Mouse (Mus musculus) forebrain, embryonic 11.5 days (tissue): Measurements from ENCODE around the gene Olfr469. TPM values are rescaled to one million over a fixed set of nuclear protein-coding genes. Genes with fewer than 3 reads are reported as not detected.
"Not testable (repeated sequence)": the region's sequence is repeated elsewhere in the genome, so short reads cannot be mapped to it uniquely, and the experiment has no call there.

ENCODE experiments used
- ATAC-seq: fragments of 200-750 bp; cut with Nextera tagmentation; replicated peaks from 2 replicates; pipeline ENCODE4 v1.8.0; 2017; ENCODE audit warnings: moderate TSS enrichment; ENCODE audit not compliant: low FRiP score
- DNase-seq: peaks from one replicate; pipeline ENCODE4 v3.0.0-alpha.2; 2017; ENCODE audit warnings: low spot score
- H3K27ac ChIP-seq: fragments of 300-500 bp; sonication (generic); 2 replicates; pipeline ENCODE4 v1.5.1; 2014; ENCODE audit warnings: low read depth, low read length
- H3K27me3 ChIP-seq: fragments of 300-500 bp; sonication (generic); 2 replicates; pipeline ENCODE4 v1.6.1; 2014; ENCODE audit warnings: mild to moderate bottlenecking, low read length, mixed read lengths; ENCODE audit not compliant: control insufficient read depth, insufficient read depth
- H3K36me3 ChIP-seq: fragments of 300-500 bp; sonication (generic); 2 replicates; pipeline ENCODE4 v1.6.1; 2014; ENCODE audit warnings: mild to moderate bottlenecking, low read length, moderate library complexity, mixed read lengths; ENCODE audit not compliant: control insufficient read depth, insufficient read depth
- H3K4me1 ChIP-seq: fragments of 300-500 bp; sonication (generic); replicated peaks from 2 replicates; pipeline ENCODE4 v1.6.1; 2014; ENCODE audit warnings: low read length, mixed read lengths; ENCODE audit not compliant: control insufficient read depth, insufficient read depth
- H3K4me2 ChIP-seq: fragments of 300-500 bp; sonication (generic); 2 replicates; pipeline ENCODE4 v1.6.1; 2014; ENCODE audit warnings: low read depth, mild to moderate bottlenecking, low read length, moderate library complexity, mixed read lengths; ENCODE audit not compliant: severe bottlenecking
- H3K4me3 ChIP-seq: fragments of 300-500 bp; sonication (generic); 2 replicates; pipeline ENCODE4 v1.5.1; 2014; ENCODE audit warnings: low read depth, low read length
- H3K9ac ChIP-seq: fragments of 300-500 bp; sonication (generic); 2 replicates; pipeline ENCODE4 v1.6.1; 2014; ENCODE audit warnings: low read length
- H3K9me3 ChIP-seq: fragments of 300-500 bp; sonication (generic); 2 replicates; pipeline ENCODE4 v1.6.1; 2016; ENCODE audit warnings: low read length, mixed read lengths; ENCODE audit not compliant: control insufficient read depth
- WGBS: fragments of 180-500 bp; shearing (Covaris S2); extraction: QIAGEN DNeasy Blood & Tissue Kit; methylation state at CpG from one replicate; pipeline ENCODE4 v1.1.7; 2014; 5-methylcytosine and 5-hydroxymethylcytosine counted together
- polyA plus RNA-seq: library from polyadenylated mRNA; unstranded; fragments of >200 nt; fragmentation: Nextera tagmentation; extraction: Ambion mirVana; gene quantifications from 2 replicates; pipeline ENCODE4 v1.2.1, GENCODE M21; 2014

Gene Olfr469
- not detected in 2 replicates for polyA plus RNA-seq

DNA sequence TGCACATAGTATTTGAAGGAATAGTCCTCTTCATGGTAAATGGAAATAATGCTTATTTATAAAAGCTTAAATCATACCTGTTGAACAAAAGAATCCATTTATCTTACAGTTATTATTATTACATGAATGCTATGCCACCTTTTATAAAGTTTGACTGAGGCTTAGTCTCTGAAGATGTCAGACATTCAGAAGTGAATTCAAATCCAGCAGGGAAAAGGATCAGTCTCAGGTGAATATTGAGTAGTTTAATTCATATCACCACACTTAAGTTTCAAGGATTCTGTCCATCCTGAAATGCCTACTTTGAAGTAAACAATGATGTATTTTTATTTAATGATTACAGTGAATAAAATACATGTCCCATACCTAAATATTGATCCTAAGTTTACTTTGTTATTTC lies at the start of gene Olfr469:
Gene Olfr469, minus strand, starts transcription at position 101 of the 400 bp plus-strand sequence.
- H3K9me3 ChIP-seq, ATAC-seq, H3K36me3 ChIP-seq, H3K27me3 ChIP-seq, H3K27ac ChIP-seq, H3K9ac ChIP-seq, H3K4me2 ChIP-seq, H3K4me1 ChIP-seq, H3K4me3 ChIP-seq, DNase-seq: not testable (repeated sequence)

DNA sequence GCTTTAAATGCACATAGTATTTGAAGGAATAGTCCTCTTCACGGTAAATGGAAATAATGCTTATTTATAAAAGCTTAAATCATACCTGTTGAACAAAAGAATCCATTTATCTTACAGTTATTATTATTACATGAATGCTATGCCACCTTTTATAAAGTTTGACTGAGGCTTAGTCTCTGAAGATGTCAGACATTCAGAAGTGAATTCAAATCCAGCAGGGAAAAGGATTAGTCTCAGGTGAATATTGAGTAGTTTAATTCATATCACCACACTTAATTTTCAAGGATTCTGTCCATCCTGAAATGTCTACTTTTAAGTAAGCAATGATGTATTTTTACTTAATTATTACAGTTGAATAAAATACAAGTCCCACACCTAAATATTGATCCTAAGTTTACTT lies 22.0 kb upstream of the Olfr469 start, which contains the start of gene Olfr470:
Gene Olfr470, minus strand, starts transcription at position 101 of the 400 bp plus-strand sequence.
- H3K9me3 ChIP-seq, DNase-seq, H3K4me2 ChIP-seq, H3K27ac ChIP-seq, H3K4me1 ChIP-seq, ATAC-seq, H3K27me3 ChIP-seq, H3K4me3 ChIP-seq, H3K9ac ChIP-seq, H3K36me3 ChIP-seq: not testable (repeated sequence)
- WGBS, result 78% methylated on average over 1 of the region's 1 CpGs

DNA sequence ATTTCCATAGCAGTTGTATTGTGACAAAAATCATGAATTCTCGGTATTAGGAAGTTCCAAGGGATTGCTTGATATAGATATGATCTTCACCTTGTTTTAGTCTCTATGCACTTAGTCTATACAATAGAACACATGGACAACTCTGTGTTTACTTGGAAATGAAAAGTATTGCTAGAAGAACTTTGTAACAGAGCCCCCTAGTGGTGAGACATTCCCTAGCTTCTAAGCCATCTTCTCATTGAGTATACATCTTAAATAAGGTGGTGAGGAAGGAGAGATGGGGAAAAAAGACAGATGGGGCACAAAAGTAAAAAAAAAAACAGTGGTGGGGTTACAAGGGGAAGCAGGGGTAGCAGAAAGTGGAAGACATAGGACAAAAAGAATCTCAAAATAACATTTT lies 16.4 kb upstream of the Olfr469 start:
- Histone ChIP-seq H3K4me3 (no peak overlapping the region), H3K4me2 (no peak overlapping the region), H3K36me3 (no peaks in the 10 kb centered on the region), H3K27me3 (no peaks in the 10 kb centered on the region), H3K27ac (no peak overlapping the region), H3K4me1 (no peaks in the 10 kb centered on the region), H3K9me3 (no peaks in the 10 kb centered on the region), H3K9ac (no peak overlapping the region)
- DNase-seq, result no peak
- WGBS, result 74% methylated on average over 1 of the region's 1 CpGs
- ATAC-seq, result no peak

DNA sequence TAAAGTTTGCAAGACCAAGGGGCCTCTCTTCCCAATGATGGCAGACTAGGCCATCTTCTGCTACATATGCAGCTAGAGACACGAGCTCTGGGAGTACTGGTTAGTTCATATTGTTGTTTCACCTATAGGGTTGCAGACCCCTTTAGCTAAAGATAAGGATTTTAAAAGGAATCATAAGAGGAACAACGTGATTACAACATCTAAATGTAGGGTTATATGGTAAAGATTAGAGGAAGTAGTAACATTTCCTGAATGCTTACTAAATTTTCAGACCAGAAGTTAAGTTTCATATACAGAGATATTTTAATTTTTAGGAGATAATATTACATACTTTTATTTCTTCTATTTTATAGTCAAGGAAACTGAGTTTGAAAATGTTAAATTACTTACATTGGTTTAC lies 1.5 kb downstream of the Olfr469 start:
- not testable (repeated sequence) for ATAC-seq, H3K4me3 ChIP-seq, DNase-seq, H3K4me1 ChIP-seq, H3K27ac ChIP-seq, H3K9ac ChIP-seq, H3K4me2 ChIP-seq, H3K9me3 ChIP-seq, H3K36me3 ChIP-seq, H3K27me3 ChIP-seq
- 60% methylated on average over 2 of the region's 2 CpGs for WGBS

DNA sequence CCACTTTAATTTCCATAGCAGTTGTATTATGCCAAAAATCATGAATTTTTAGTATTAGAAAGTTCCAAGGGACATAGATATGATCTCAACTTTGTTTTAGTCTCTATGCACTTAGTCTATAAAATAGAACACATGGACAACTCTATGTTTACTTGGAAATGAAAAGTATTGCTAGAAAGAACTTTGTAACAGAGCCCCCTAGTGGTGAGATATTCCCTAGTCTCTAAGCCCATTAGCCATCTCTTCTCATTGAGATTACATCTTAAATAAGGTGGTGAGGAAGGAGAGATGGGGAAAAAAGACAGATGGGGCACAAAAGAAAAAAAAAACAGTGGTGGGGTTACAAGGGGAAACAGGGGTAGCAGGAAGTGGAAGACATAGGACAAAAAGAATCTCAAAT lies 5.9 kb downstream of the Olfr469 start:
- H3K36me3 ChIP-seq, result no peaks in the 10 kb centered on the region

DNA sequence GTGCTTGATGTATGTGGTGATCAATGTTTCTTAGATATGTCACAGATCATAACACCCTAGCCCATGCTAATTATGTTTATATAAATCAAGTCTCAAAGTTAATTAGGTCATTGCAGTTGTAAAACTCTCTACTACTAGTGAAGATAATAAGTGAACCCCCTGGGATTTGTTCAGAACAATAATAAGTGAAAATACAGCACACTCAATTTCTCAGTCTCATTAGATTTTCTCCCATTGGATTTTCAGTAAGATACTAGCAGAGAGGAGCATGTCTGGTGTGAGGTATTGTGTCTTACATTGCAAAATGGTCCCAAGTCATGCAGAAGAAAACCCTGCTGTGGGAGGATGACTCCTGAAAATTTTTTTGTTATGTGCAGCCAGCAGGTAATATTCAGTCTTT lies 13.4 kb downstream of the Olfr469 start, which contains the start of gene Olfr467:
Gene Olfr467, plus strand, starts transcription at position 301 of the 400 bp plus-strand sequence.
- H3K4me3 ChIP-seq, result no peak within 1 kb of the TSS
- H3K27ac ChIP-seq, result no peak within 1 kb of the TSS
- no peaks in the 10 kb centered on the region for H3K9me3 ChIP-seq
- DNase-seq, result no peak
- H3K4me1 ChIP-seq, result no peaks in the 10 kb centered on the region
- H3K36me3 ChIP-seq, result no peaks in the 10 kb centered on the region
- no peak within 1 kb of the TSS for H3K9ac ChIP-seq
- ATAC-seq, result no peak
- no peaks in the 10 kb centered on the region for H3K27me3 ChIP-seq
- H3K4me2 ChIP-seq, result no peak within 1 kb of the TSS

More for the DNA sequence above, 5.9 kb downstream of the Olfr469 start:
- DNase-seq (no peak), ATAC-seq (no peak)
- Histone ChIP-seq H3K4me3 (no peak overlapping the region), H3K9me3 (no peaks in the 10 kb centered on the region), H3K27me3 (no peaks in the 10 kb centered on the region), H3K9ac (no peak overlapping the region), H3K27ac (no peak overlapping the region), H3K4me2 (no peak overlapping the region), H3K4me1 (no peaks in the 10 kb centered on the region)

DNA sequence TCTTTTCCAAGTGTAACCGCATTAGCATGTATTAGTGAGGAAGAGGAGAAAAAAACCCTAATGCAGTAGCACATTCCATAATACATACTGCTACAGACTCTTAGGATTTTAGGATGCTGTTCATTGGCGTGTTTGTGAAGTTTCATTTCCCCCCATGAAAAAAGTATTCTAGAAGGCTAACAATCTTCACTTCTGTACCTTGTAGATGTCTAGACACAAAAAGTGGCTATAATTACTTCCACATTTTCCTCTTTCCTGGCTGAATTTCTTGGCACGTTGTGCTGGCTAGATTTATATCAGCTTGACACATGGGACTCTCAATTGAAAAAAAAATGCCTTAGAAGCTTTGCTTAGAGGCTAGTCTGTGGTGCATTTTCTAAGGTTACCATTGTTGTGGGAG lies 23.2 kb downstream of the Olfr469 start:
- Histone ChIP-seq H3K27me3 (no peaks in the 10 kb centered on the region), H3K4me1 (no peaks in the 10 kb centered on the region), H3K36me3 (no peaks in the 10 kb centered on the region), H3K9me3 (no peaks in the 10 kb centered on the region), H3K4me2 (no peak overlapping the region), H3K9ac (no peak overlapping the region), H3K4me3 (no peak overlapping the region), H3K27ac (no peak overlapping the region)
- ATAC-seq (no peak), DNase-seq (no peak)
- 80% methylated on average over 3 of the region's 3 CpGs for WGBS

DNA sequence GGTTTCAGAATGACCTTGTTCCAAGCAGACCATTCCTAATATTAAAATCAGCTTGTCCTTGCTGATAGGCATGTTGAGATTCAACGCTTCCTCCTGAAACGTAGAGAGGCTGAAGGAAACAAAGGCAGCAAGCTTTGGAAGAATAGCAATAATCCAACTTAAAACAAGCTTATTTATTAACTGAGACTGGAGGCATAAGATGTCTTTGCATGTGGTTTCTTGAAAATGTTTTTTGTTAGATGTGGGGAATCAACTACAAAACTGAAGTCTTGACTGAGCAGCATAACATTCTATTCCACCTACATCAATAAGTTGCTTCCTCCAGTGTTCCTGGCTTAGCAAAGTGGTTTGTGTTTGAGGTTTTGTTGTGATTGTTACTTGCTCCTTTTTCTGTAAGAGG lies 24.2 kb downstream of the Olfr469 start, which contains the start of gene Ovch2:
Gene Ovch2, minus strand, starts transcription at position 101 of the 400 bp plus-strand sequence.
- no peak within 1 kb of the TSS for H3K9ac ChIP-seq
- no peaks in the 10 kb centered on the region for H3K4me1 ChIP-seq
- WGBS, result 93% methylated on average over 2 of the region's 2 CpGs
- H3K36me3 ChIP-seq, result no peaks in the 10 kb centered on the region
- H3K4me2 ChIP-seq, result no peak within 1 kb of the TSS
- H3K9me3 ChIP-seq, result no peaks in the 10 kb centered on the region
- no peak within 1 kb of the TSS for H3K4me3 ChIP-seq
- DNase-seq, result no peak
- H3K27ac ChIP-seq, result no peak within 1 kb of the TSS
- H3K27me3 ChIP-seq, result no peaks in the 10 kb centered on the region
- no peak for ATAC-seq

DNA sequence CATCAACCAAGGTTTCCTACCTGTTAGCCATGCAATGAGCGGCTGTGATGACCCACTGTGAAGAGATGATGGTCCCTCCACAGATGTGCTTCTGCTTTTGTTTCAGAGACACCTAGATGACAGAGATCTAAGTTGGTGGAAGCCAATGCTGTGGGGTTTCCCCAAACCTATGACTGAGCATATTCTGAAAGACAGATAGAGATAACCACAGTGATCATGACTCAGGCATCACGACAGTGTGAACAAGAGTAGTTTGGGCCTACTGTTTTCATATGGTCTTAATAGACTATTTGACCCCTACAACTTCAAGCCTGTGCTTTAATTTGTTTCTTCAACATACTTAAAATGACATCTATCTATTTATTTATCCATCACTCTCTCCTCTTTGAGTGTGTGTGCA lies 28.8 kb downstream of the Olfr469 start:
- DNase-seq (no peak), ATAC-seq (no peak)
- Histone ChIP-seq H3K27me3 (no peaks in the 10 kb centered on the region), H3K4me1 (no peaks in the 10 kb centered on the region), H3K9ac (no peak overlapping the region), H3K4me3 (no peak overlapping the region), H3K4me2 (no peak overlapping the region), H3K27ac (no peak overlapping the region), H3K36me3 (no peaks in the 10 kb centered on the region), H3K9me3 (no peaks in the 10 kb centered on the region)
- 90% methylated on average over 2 of the region's 2 CpGs for WGBS
